Mouse (Mus musculus): Measurements from ENCODE around the gene Psmd6.

Psmd6 gene

GRCm38 (mm10) chr14:14064486-14065141 lies 56.2 kb downstream of the Psmd6 start:
- in situ Hi-C loops (cut with MboI, MseI) = loop anchor here (5.0 kb wide), 1 partner anchor 33 kb away; no protein-coding TSS in a partner anchor

DNA sequence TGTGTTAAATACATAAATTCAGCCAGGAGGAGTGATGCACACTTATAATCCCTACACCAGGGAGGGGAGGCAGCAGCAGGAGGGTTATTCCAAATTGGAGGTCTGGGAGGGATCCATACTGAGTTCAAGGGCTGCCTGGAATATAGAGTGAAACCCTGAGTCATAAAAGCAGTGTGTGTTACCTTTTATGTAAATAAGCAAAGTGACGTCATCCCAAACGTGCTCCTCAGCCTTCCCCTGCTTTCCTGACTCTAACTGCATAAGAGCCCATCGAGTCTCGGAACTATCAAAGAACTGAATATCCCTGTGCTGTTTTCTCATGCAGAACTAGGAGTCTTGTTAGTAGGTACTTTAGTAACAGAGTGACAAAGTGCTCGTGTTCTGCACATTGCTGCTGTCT lies 57.4 kb downstream of the Psmd6 start:
- in situ Hi-C loops (cut with MboI, MseI) = loop anchor here (5.0 kb wide), 1 partner anchor 34 kb away; no protein-coding TSS in a partner anchor

GRCm38 (mm10) chr14:14062531-14063245 lies 58.1 kb downstream of the Psmd6 start:
- in situ Hi-C loops (cut with MboI, MseI) = loop anchor here (5.0 kb wide), 1 partner anchor 35 kb away; no protein-coding TSS in a partner anchor

All from regulatory T cell (primary cell).